Mouse (Mus musculus): ENCODE results near the gene Fsd1l.

The Fsd1l gene

GRCm38 (mm10) chr4:53750391-53751120, 119.3 kb downstream of the Fsd1l start:
- peak; percentile 69 for DNase-seq

All from layer of hippocampus, adult 9-11 months (tissue).